Mouse (Mus musculus): ENCODE data around the gene Kncn. TPM values are rescaled to one million over a fixed set of nuclear protein-coding genes. Genes with fewer than 3 reads are reported as not detected.

Gene Kncn
- polyA plus RNA-seq, 1 experiment from 2014 or later = not detected

GRCm38 (mm10) chr4:115907994-115908393 lies 23.8 kb downstream of the Kncn start:
- Histone ChIP-seq H3K4me3 (replicated peaks) (no peak overlapping the region), H3K27me3 (replicated peaks) (peaks cover 26% of the 10 kb centered on the region; the same call in 1 of the 2 replicates), H3K4me2 (no peak overlapping the region), H3K9me3 (no peaks in the 10 kb centered on the region), H3K9ac (no peak overlapping the region), H3K27ac (no peak overlapping the region), H3K36me3 (no peaks in the 10 kb centered on the region), H3K4me1 (no peaks in the 10 kb centered on the region)
- ATAC-seq (ENCODE audit: insufficient read depth, low FRiP score, low read depth) = no peak
- 42% methylated on average over 1 of the region's 1 CpGs for WGBS

GRCm38 (mm10) chr4:115908641-115909040 lies 24.4 kb downstream of the Kncn start:
- WGBS = 19% methylated on average over 7 of the region's 7 CpGs
- no peak overlapping the region for H3K9ac ChIP-seq
- no peak overlapping the region for H3K27ac ChIP-seq
- no peaks in the 10 kb centered on the region for H3K36me3 ChIP-seq
- H3K9me3 ChIP-seq = no peaks in the 10 kb centered on the region
- no peak overlapping the region for H3K4me3 ChIP-seq (replicated peaks)
- peaks cover 25% of the 10 kb centered on the region; the same call in 1 of the 2 replicates for H3K27me3 ChIP-seq (replicated peaks)
- ATAC-seq (ENCODE audit: insufficient read depth, low FRiP score, low read depth) = no peak
- no peaks in the 10 kb centered on the region for H3K4me1 ChIP-seq
- no peak overlapping the region for H3K4me2 ChIP-seq

- peaks cover 7% of the 10 kb centered on the region; the same call in 1 of the 2 replicates for H3K27me3 ChIP-seq (replicated peaks)
- 2% methylated on average over 4 of the region's 4 CpGs for WGBS
Measured at GRCm38 (mm10) chr4:115911586-115911985, 27.4 kb downstream of the Kncn start.

GRCm38 (mm10) chr4:115919911-115920310 lies 35.7 kb downstream of the Kncn start:
- no peaks in the 10 kb centered on the region for H3K36me3 ChIP-seq
- H3K4me2 ChIP-seq = no peak overlapping the region
- no peaks in the 10 kb centered on the region for H3K9me3 ChIP-seq
- no peak for ATAC-seq (ENCODE audit: insufficient read depth, low FRiP score, low read depth)
- H3K4me3 ChIP-seq (replicated peaks) = no peak overlapping the region
- no peak overlapping the region for H3K9ac ChIP-seq
- no peaks in the 10 kb centered on the region for H3K4me1 ChIP-seq
- no peak overlapping the region for H3K27ac ChIP-seq
- H3K27me3 ChIP-seq (replicated peaks) = peaks cover 27% of the 10 kb centered on the region
- 78% methylated on average over 16 of the region's 16 CpGs for WGBS

More at GRCm38 (mm10) chr4:115911586-115911985, 27.4 kb downstream of the Kncn start:
- no peaks in the 10 kb centered on the region for H3K9me3 ChIP-seq
- ATAC-seq (ENCODE audit: insufficient read depth, low FRiP score, low read depth) = no peak
- H3K27ac ChIP-seq = no peak overlapping the region
- H3K4me1 ChIP-seq = no peaks in the 10 kb centered on the region
- H3K4me3 ChIP-seq (replicated peaks) = no peak overlapping the region
- no peaks in the 10 kb centered on the region for H3K36me3 ChIP-seq
- no peak overlapping the region for H3K4me2 ChIP-seq
- no peak overlapping the region for H3K9ac ChIP-seq

- no peak overlapping the region for H3K9ac ChIP-seq
- no peak for ATAC-seq (ENCODE audit: insufficient read depth, low FRiP score, low read depth)
- no peaks in the 10 kb centered on the region for H3K36me3 ChIP-seq
- no peak overlapping the region for H3K27ac ChIP-seq
- H3K4me1 ChIP-seq = no peaks in the 10 kb centered on the region
- no peaks in the 10 kb centered on the region for H3K9me3 ChIP-seq
- H3K4me3 ChIP-seq (replicated peaks) = no peak overlapping the region
- 76% methylated on average over 5 of the region's 5 CpGs for WGBS
- peaks cover 20% of the 10 kb centered on the region for H3K27me3 ChIP-seq (replicated peaks)
- H3K4me2 ChIP-seq = no peak overlapping the region
Measured at GRCm38 (mm10) chr4:115922688-115923087, 38.5 kb downstream of the Kncn start.

- Histone ChIP-seq H3K4me2 (no peak overlapping the region), H3K27me3 (replicated peaks) (peaks cover 17% of the 10 kb centered on the region), H3K9me3 (no peaks in the 10 kb centered on the region), H3K9ac (no peak overlapping the region), H3K4me1 (no peaks in the 10 kb centered on the region), H3K36me3 (no peaks in the 10 kb centered on the region), H3K4me3 (replicated peaks) (no peak overlapping the region), H3K27ac (no peak overlapping the region)
- no peak for ATAC-seq (ENCODE audit: insufficient read depth, low FRiP score, low read depth)
- WGBS = 68% methylated on average over 16 of the region's 16 CpGs
Measured at GRCm38 (mm10) chr4:115923262-115923880, 39.2 kb downstream of the Kncn start.

- Histone ChIP-seq H3K27me3 (replicated peaks) (peaks cover 36% of the 10 kb centered on the region), H3K9ac (no peak overlapping the region), H3K4me1 (no peaks in the 10 kb centered on the region), H3K4me2 (no peak overlapping the region), H3K9me3 (no peaks in the 10 kb centered on the region), H3K4me3 (replicated peaks) (no peak overlapping the region), H3K27ac (no peak overlapping the region), H3K36me3 (no peaks in the 10 kb centered on the region)
- no peak for ATAC-seq (ENCODE audit: insufficient read depth, low FRiP score, low read depth)
- WGBS = 35% methylated on average over 7 of the region's 7 CpGs
Measured at GRCm38 (mm10) chr4:115927637-115928036, 43.4 kb downstream of the Kncn start.

- Histone ChIP-seq H3K9me3 (no peaks in the 10 kb centered on the region), H3K27ac (no peak overlapping the region), H3K4me2 (no peak overlapping the region), H3K4me3 (replicated peaks) (no peak overlapping the region), H3K9ac (no peak overlapping the region), H3K4me1 (0 out of 2 replicates have a peak, but pooled peaks cover 2% of the 10 kb centered on the region), H3K27me3 (replicated peaks) (peaks cover 74% of the 10 kb centered on the region), H3K36me3 (no peaks in the 10 kb centered on the region)
- 25% methylated on average over 13 of the region's 13 CpGs for WGBS
- ATAC-seq (ENCODE audit: insufficient read depth, low FRiP score, low read depth) = no peak
Measured at GRCm38 (mm10) chr4:115931556-115932088, 47.4 kb downstream of the Kncn start.

GRCm38 (mm10) chr4:115935835-115936581 lies 51.8 kb downstream of the Kncn start:
- under 1% methylated on average over 36 of the region's 36 CpGs for WGBS

GRCm38 (mm10) chr4:115936646-115937045 lies 52.4 kb downstream of the Kncn start:
- Histone ChIP-seq H3K4me1 (peaks cover 11% of the 10 kb centered on the region), H3K27me3 (replicated peaks) (peaks cover 98% of the 10 kb centered on the region), H3K4me2 (no peak overlapping the region; the same call in 1 of the 2 replicates), H3K36me3 (no peaks in the 10 kb centered on the region), H3K27ac (no peak overlapping the region), H3K9me3 (no peaks in the 10 kb centered on the region), H3K9ac (no peak overlapping the region), H3K4me3 (replicated peaks) (no peak overlapping the region)
- ATAC-seq (ENCODE audit: insufficient read depth, low FRiP score, low read depth) = no peak
- WGBS = 1% methylated on average over 20 of the region's 20 CpGs

More at GRCm38 (mm10) chr4:115935835-115936581, 51.8 kb downstream of the Kncn start:
- no peaks in the 10 kb centered on the region for H3K36me3 ChIP-seq
- peak overlapping the region; percentile 3; the same call in 1 of the 2 replicates for H3K4me3 ChIP-seq (replicated peaks)
- no peak overlapping the region for H3K9ac ChIP-seq
- no peak for ATAC-seq (ENCODE audit: insufficient read depth, low FRiP score, low read depth)
- H3K9me3 ChIP-seq = no peaks in the 10 kb centered on the region
- H3K27me3 ChIP-seq (replicated peaks) = peaks cover 98% of the 10 kb centered on the region
- H3K4me2 ChIP-seq = no peak overlapping the region
- H3K27ac ChIP-seq = no peak overlapping the region
- peaks cover 11% of the 10 kb centered on the region for H3K4me1 ChIP-seq

- Histone ChIP-seq H3K9me3 (no peaks in the 10 kb centered on the region), H3K9ac (no peak overlapping the region), H3K4me1 (peaks cover 11% of the 10 kb centered on the region), H3K4me2 (no peak overlapping the region), H3K4me3 (replicated peaks) (no peak overlapping the region), H3K27me3 (replicated peaks) (peaks cover 98% of the 10 kb centered on the region), H3K36me3 (no peaks in the 10 kb centered on the region), H3K27ac (no peak overlapping the region)
- no peak for ATAC-seq (ENCODE audit: insufficient read depth, low FRiP score, low read depth)
- WGBS = 7% methylated on average over 19 of the region's 19 CpGs
Measured at GRCm38 (mm10) chr4:115937061-115937976, 53.1 kb downstream of the Kncn start.
